Mouse (Mus musculus): ENCODE data around the gene Fam174b. TPM values are rescaled to one million over a fixed set of nuclear protein-coding genes. Genes with fewer than 3 reads are reported as not detected.

Fam174b gene
- total RNA-seq, 2 experiments from 2014 or later, result 0.68 TPM; not detected in 1

- ATAC-seq (replicated peaks; ENCODE audit: low FRiP score, poor library complexity, severe bottlenecking), result no peak
These were observed 69.2 kb downstream of the Fam174b start for GRCm38 (mm10) chr7:73809261-73809660.

GRCm38 (mm10) chr7:73811439-73811838 lies 71.3 kb downstream of the Fam174b start:
- ATAC-seq (replicated peaks; ENCODE audit: low FRiP score, poor library complexity, severe bottlenecking), result no peak

GRCm38 (mm10) chr7:73812176-73812575 lies 72.1 kb downstream of the Fam174b start:
- no peak for ATAC-seq (replicated peaks; ENCODE audit: low FRiP score, poor library complexity, severe bottlenecking)

GRCm38 (mm10) chr7:73813887-73814286 lies 73.8 kb downstream of the Fam174b start:
- no peak for ATAC-seq (replicated peaks; ENCODE audit: low FRiP score, poor library complexity, severe bottlenecking)

GRCm38 (mm10) chr7:73814454-73814853 lies 74.4 kb downstream of the Fam174b start:
- no peak for ATAC-seq (replicated peaks; ENCODE audit: low FRiP score, poor library complexity, severe bottlenecking)

- ATAC-seq (replicated peaks; ENCODE audit: low FRiP score, poor library complexity, severe bottlenecking), result no peak
These were observed 76.3 kb downstream of the Fam174b start for GRCm38 (mm10) chr7:73816255-73816996.

- no peak for ATAC-seq (replicated peaks; ENCODE audit: low FRiP score, poor library complexity, severe bottlenecking)
These were observed 79.3 kb downstream of the Fam174b start for GRCm38 (mm10) chr7:73819366-73819765.

Other genes with a start within 250 kb of the Fam174b start
- gene Chd2, start 198.5 kb upstream of the Fam174b start, total RNA-seq (2015; ENCODE audit: low replicate concordance), result 125 and 149 TPM in 2 replicates
- gene Chd2, start 198.5 kb upstream of the Fam174b start, total RNA-seq (2017; ENCODE audit: low replicate concordance), result 546 and 581 TPM in 2 replicates